Mouse (Mus musculus) CH12.LX (cell line): ENCODE data around the gene Cry2.

Source experiments
- CTCF ChIP-seq, 2 experiments: IDR thresholded peaks in 1 of 2; conservative IDR thresholded peaks in 1 of 2; 2 replicates each; pipeline ENCODE4 v1.5.1; 2011 to 2012; ENCODE audit warnings: low read depth in 2 of 2, low read length in 2 of 2, improper control_type of control experiment in 1 of 2, inconsistent platforms in 1 of 2, mild to moderate bottlenecking in 1 of 2, moderate library complexity in 1 of 2
- EP300 ChIP-seq: IDR thresholded peaks from 2 replicates; pipeline ENCODE4 v1.6.1; 2011; ENCODE audit warnings: low read length, improper control_type of control experiment
- HCFC1 ChIP-seq: IDR thresholded peaks from 2 replicates; pipeline ENCODE4 v1.6.1; 2012; ENCODE audit warnings: low read depth, mild to moderate bottlenecking, inconsistent platforms, low read length, improper control_type of control experiment
- MAX ChIP-seq: IDR thresholded peaks from 2 replicates; pipeline ENCODE4 v1.6.1; 2011; ENCODE audit warnings: low read length, improper control_type of control experiment
- MXI1 ChIP-seq: IDR thresholded peaks from 2 replicates; pipeline ENCODE4 v1.6.1; 2011; ENCODE audit warnings: mild to moderate bottlenecking, low read depth, low read length, improper control_type of control experiment
- MYC ChIP-seq: IDR thresholded peaks from 2 replicates; pipeline ENCODE4 v1.6.1; 2011; ENCODE audit warnings: low read depth, mild to moderate bottlenecking, improper control_type of control experiment, low read length
- NELFE ChIP-seq: IDR thresholded peaks from 2 replicates; pipeline ENCODE4 v1.6.1; 2011; ENCODE audit warnings: low read depth, low read length, improper control_type of control experiment
- NRF1 ChIP-seq: IDR thresholded peaks from 2 replicates; pipeline ENCODE4 v1.6.1; 2014; ENCODE audit warnings: low read depth, mild to moderate bottlenecking, inconsistent platforms, low read length, improper control_type of control experiment, moderate library complexity
- POLR2A ChIP-seq: IDR thresholded peaks from 2 replicates; pipeline ENCODE4 v1.6.1; 2011; ENCODE audit warnings: low read depth, mild to moderate bottlenecking, improper control_type of control experiment, low read length
- RCOR1 ChIP-seq: conservative IDR thresholded peaks from 2 replicates; pipeline ENCODE4 v1.6.1; 2012; ENCODE audit warnings: low read depth, mild to moderate bottlenecking, inconsistent platforms, low read length, improper control_type of control experiment
- TBP ChIP-seq: conservative IDR thresholded peaks from 2 replicates; pipeline ENCODE4 v1.6.1; 2011; ENCODE audit warnings: low read depth, low read length, improper control_type of control experiment
- USF1 ChIP-seq: IDR thresholded peaks from 2 replicates; pipeline ENCODE4 v1.6.1; 2014; ENCODE audit warnings: low read depth, mild to moderate bottlenecking, inconsistent platforms, low read length, improper control_type of control experiment
- ZNF384 ChIP-seq: IDR thresholded peaks from 2 replicates; pipeline ENCODE4 v1.6.1; 2012; ENCODE audit warnings: low read depth, low read length, improper control_type of control experiment, inconsistent platforms

GRCm38 (mm10) chr2:92370821-92371805, 62.7 kb downstream of the Cry2 start:
- TF ChIP-seq CTCF (conservative IDR thresholded peaks at IDR 0.05 in 1 of 2, IDR thresholded peaks at IDR 0.05 in 1 of 2; ENCODE audit: low read depth in 2 of 2, low read length in 2 of 2), result no peak
- no peak for TF ChIP-seq MXI1
- TF ChIP-seq MYC, result no peak
- no peak for TF ChIP-seq POLR2A
- no peak for TF ChIP-seq USF1
- TF ChIP-seq HCFC1, result no peak
- no peak for TF ChIP-seq RCOR1
- TF ChIP-seq NRF1, result no peak
- no peak for TF ChIP-seq EP300
- TF ChIP-seq MAX, result no peak
- TF ChIP-seq TBP, result no peak
- no peak for TF ChIP-seq ZNF384
- TF ChIP-seq NELFE, result no peak
